ENCODE assay signal across 8 mouse cellular contexts in genomic region chr11:77348142-77348741, GRCm38 (mm10).
DNase-seq lines count a peak whose midpoint lies in the region; ATAC-seq and TF ChIP-seq lines count a peak whose summit lies in the region.

No protein-coding gene starts in this region.

- WGBS in heart, embryonic 13.5 days = 1% methylated on average over 54 of the region's 54 CpGs
- WGBS in kidney, postnatal 0 days = under 1% methylated on average over 54 of the region's 54 CpGs
- WGBS in liver, embryonic 12.5 days (ENCODE audit: insufficient replicate concordance) = under 1% methylated on average over 53 of the region's 54 CpGs

- H3K4me2 ChIP-seq in heart, embryonic 13.5 days = peak overlapping the region; percentile 79
- peak overlapping the region; percentile 94 for H3K4me2 ChIP-seq in kidney, postnatal 0 days (ENCODE audit: low read length)
- peak overlapping the region; percentile 98 for H3K4me2 ChIP-seq in liver, embryonic 12.5 days

- no peaks in the 10 kb centered on the region for H3K9me3 ChIP-seq in heart, embryonic 13.5 days
- no peaks in the 10 kb centered on the region for H3K9me3 ChIP-seq in kidney, postnatal 0 days (replicated peaks; ENCODE audit: low read length)
- H3K9me3 ChIP-seq in liver, embryonic 12.5 days (replicated peaks) = no peaks in the 10 kb centered on the region

- peak overlapping the region; percentile 99 for H3K4me3 ChIP-seq in brown adipose tissue, adult 24 weeks (ENCODE audit: insufficient read depth, low read depth, low read length)
- H3K4me3 ChIP-seq in heart, embryonic 13.5 days = peak overlapping the region; percentile 77
- H3K4me3 ChIP-seq in kidney, postnatal 0 days (replicated peaks; ENCODE audit: low read depth, low read length) = peak overlapping the region; percentile 61
- H3K4me3 ChIP-seq in liver, embryonic 12.5 days = peak overlapping the region; percentile 77

- H3K36me3 ChIP-seq in heart, embryonic 13.5 days = no peaks in the 10 kb centered on the region
- H3K36me3 ChIP-seq in kidney, postnatal 0 days (ENCODE audit: insufficient read depth, low read length) = no peaks in the 10 kb centered on the region
- no peaks in the 10 kb centered on the region for H3K36me3 ChIP-seq in liver, embryonic 12.5 days
- H3K36me3 ChIP-seq in splenic B cell, adult 2 months (ENCODE audit: control insufficient read depth, insufficient read depth, low read length, poor library complexity, severe bottlenecking) = no peaks in the 10 kb centered on the region

- ATAC-seq in erythroid progenitor cell, adult 5-6 weeks (replicated peaks; ENCODE audit: low FRiP score, poor library complexity, severe bottlenecking) = peak; percentile 99
- ATAC-seq in heart, embryonic 13.5 days (ENCODE audit: extremely low read depth, insufficient number of reproducible peaks, low FRiP score, low TSS enrichment) = peak; percentile 99
- ATAC-seq in kidney, postnatal 0 days (replicated peaks; ENCODE audit: low FRiP score, low read depth) = peak; percentile 97
- ATAC-seq in liver, embryonic 12.5 days = peak; percentile 100

- DNase-seq in CD4-positive, CD25-positive, alpha-beta regulatory T cell, adult 2 months (ENCODE audit: low read depth, low spot score) = peak; percentile 93
- DNase-seq in kidney, postnatal 0 days (ENCODE audit: low spot score) = peak; percentile 83
- peak; percentile 93 for DNase-seq in naive thymus-derived CD4-positive, alpha-beta T cell, adult 2 months (ENCODE audit: low read depth)
- DNase-seq in splenic B cell, adult 2 months (ENCODE audit: low read depth, low spot score) = peak; percentile 90

- peak overlapping the region; percentile 85 for H3K27ac ChIP-seq in brown adipose tissue, adult 24 weeks (replicated peaks; ENCODE audit: low read depth, low read length)
- peak overlapping the region; percentile 90 for H3K27ac ChIP-seq in heart, embryonic 13.5 days (replicated peaks)
- H3K27ac ChIP-seq in kidney, postnatal 0 days = 0 out of 2 replicates have a peak overlapping the region, but pooled peaks have one; percentile 44
- H3K27ac ChIP-seq in liver, embryonic 12.5 days = peak overlapping the region; percentile 66

- H3K9ac ChIP-seq in heart, embryonic 13.5 days = peak overlapping the region; percentile 96
- peak overlapping the region; percentile 68 for H3K9ac ChIP-seq in kidney, postnatal 0 days (ENCODE audit: low read depth, low read length)
- peak overlapping the region; percentile 79 for H3K9ac ChIP-seq in liver, embryonic 12.5 days

- H3K4me1 ChIP-seq in brown adipose tissue, adult 24 weeks (ENCODE audit: control insufficient read depth, insufficient read depth, insufficient read length, low read length) = peaks cover 8% of the 10 kb centered on the region; the same call in 1 of the 2 replicates
- H3K4me1 ChIP-seq in heart, embryonic 13.5 days = peaks cover 32% of the 10 kb centered on the region
- H3K4me1 ChIP-seq in kidney, postnatal 0 days (replicated peaks; ENCODE audit: insufficient read depth, low read length) = no peaks in the 10 kb centered on the region
- peaks cover 20% of the 10 kb centered on the region for H3K4me1 ChIP-seq in liver, embryonic 12.5 days

- TF ChIP-seq CTCF in kidney, postnatal 0 days (IDR thresholded peaks at IDR 0.05; ENCODE audit: low read depth) = no peak

- H3K27me3 ChIP-seq in heart, embryonic 13.5 days (replicated peaks) = no peaks in the 10 kb centered on the region
- H3K27me3 ChIP-seq in kidney, postnatal 0 days (ENCODE audit: insufficient read depth, low read length) = no peaks in the 10 kb centered on the region
- H3K27me3 ChIP-seq in liver, embryonic 12.5 days (replicated peaks) = 0 out of 2 replicates have a peak, but pooled peaks cover 4% of the 10 kb centered on the region
- H3K27me3 ChIP-seq in splenic B cell, adult 2 months (ENCODE audit: control insufficient read depth, insufficient read depth, low read length, poor library complexity, severe bottlenecking) = no peaks in the 10 kb centered on the region

Comparison
In these comparisons a context has a peak if more than half of its experiments do, and no peak if none do; other contexts are left out.
1. Peak in every context shown above with its lines: DNase-seq, ATAC-seq, H3K4me3 ChIP-seq and H3K27ac ChIP-seq.